Mouse (Mus musculus): ENCODE data around the gene Bach1. TPM values are rescaled to one million over a fixed set of nuclear protein-coding genes. Genes with fewer than 3 reads are reported as not detected.

Bach1 gene
- total and polyA plus RNA-seq, 2 experiments, result 8.2 to 28.9 TPM

DNA sequence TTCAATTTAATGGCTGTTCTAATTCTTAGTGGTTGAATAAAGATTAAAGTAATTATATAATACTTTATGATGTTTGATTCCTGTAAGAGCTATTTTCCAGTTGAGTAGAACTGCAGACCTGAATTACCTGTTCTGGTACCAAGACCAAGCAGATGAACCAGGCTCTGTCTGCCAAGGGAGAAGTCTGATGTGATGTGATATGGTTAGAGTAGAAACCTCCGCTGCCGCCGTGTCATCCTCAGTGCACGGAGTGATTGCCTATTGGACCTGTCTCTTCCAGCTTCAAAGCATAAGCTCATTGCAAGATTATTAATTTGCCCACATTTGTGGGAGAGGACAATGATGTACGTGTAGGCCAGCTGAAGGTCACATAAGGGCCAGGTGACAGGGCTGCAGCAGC, 24.1 kb downstream of the Bach1 start:
- no peak overlapping the region for H3K27ac ChIP-seq (replicated peaks; ENCODE audit: insufficient read depth, low read depth, low read length)
- H3K27me3 ChIP-seq (ENCODE audit: control insufficient read depth, insufficient read depth, low read length), result no peaks in the 10 kb centered on the region
- H3K4me3 ChIP-seq (ENCODE audit: insufficient read depth, low read depth, low read length), result no peak overlapping the region
- H3K9ac ChIP-seq (ENCODE audit: low read depth, low read length), result no peak overlapping the region
- no peak for DNase-seq (ENCODE audit: extremely low read depth, low read depth, low spot score)
- H3K36me3 ChIP-seq (ENCODE audit: control insufficient read depth, insufficient read depth, low read length), result peaks cover 49% of the 10 kb centered on the region
- peaks cover 14% of the 10 kb centered on the region; the same call in 1 of the 2 replicates for H3K79me2 ChIP-seq (ENCODE audit: control insufficient read depth, insufficient read depth, low read length)
- no peaks in the 10 kb centered on the region for H3K4me1 ChIP-seq (ENCODE audit: control insufficient read depth, insufficient read depth, low read length)
- TF ChIP-seq POLR2A (IDR thresholded peaks at IDR 0.05; ENCODE audit: extremely low read depth, insufficient read depth, low read length) (no peak), CTCF (IDR thresholded peaks at IDR 0.05; ENCODE audit: low read depth, low read length) (no peak)
- WGBS, result 92% methylated on average over 5 of the region's 5 CpGs

GRCm38 (mm10) chr16:87723479-87723878, 24.7 kb downstream of the Bach1 start:
- no peak for DNase-seq (ENCODE audit: extremely low read depth, low read depth, low spot score)
- H3K27me3 ChIP-seq (ENCODE audit: control insufficient read depth, insufficient read depth, low read length), result no peaks in the 10 kb centered on the region
- no peak overlapping the region for H3K9ac ChIP-seq (ENCODE audit: low read depth, low read length)
- no peaks in the 10 kb centered on the region for H3K4me1 ChIP-seq (ENCODE audit: control insufficient read depth, insufficient read depth, low read length)
- peaks cover 51% of the 10 kb centered on the region for H3K36me3 ChIP-seq (ENCODE audit: control insufficient read depth, insufficient read depth, low read length)
- no peak overlapping the region for H3K27ac ChIP-seq (replicated peaks; ENCODE audit: insufficient read depth, low read depth, low read length)
- WGBS, result 88% methylated on average over 15 of the region's 15 CpGs
- H3K4me3 ChIP-seq (ENCODE audit: insufficient read depth, low read depth, low read length), result no peak overlapping the region
- peaks cover 14% of the 10 kb centered on the region; the same call in 1 of the 2 replicates for H3K79me2 ChIP-seq (ENCODE audit: control insufficient read depth, insufficient read depth, low read length)
- no peak for TF ChIP-seq CTCF (IDR thresholded peaks at IDR 0.05; ENCODE audit: low read depth, low read length)
- no peak for TF ChIP-seq POLR2A (IDR thresholded peaks at IDR 0.05; ENCODE audit: extremely low read depth, insufficient read depth, low read length)

GRCm38 (mm10) chr16:87724826-87725225, 26.1 kb downstream of the Bach1 start:
- Histone ChIP-seq H3K4me1 (ENCODE audit: control insufficient read depth, insufficient read depth, low read length) (no peaks in the 10 kb centered on the region), H3K79me2 (ENCODE audit: control insufficient read depth, insufficient read depth, low read length) (peaks cover 8% of the 10 kb centered on the region; the same call in 1 of the 2 replicates), H3K36me3 (ENCODE audit: control insufficient read depth, insufficient read depth, low read length) (peaks cover 53% of the 10 kb centered on the region), H3K27ac (replicated peaks; ENCODE audit: insufficient read depth, low read depth, low read length) (no peak overlapping the region), H3K27me3 (ENCODE audit: control insufficient read depth, insufficient read depth, low read length) (no peaks in the 10 kb centered on the region), H3K4me3 (ENCODE audit: insufficient read depth, low read depth, low read length) (no peak overlapping the region), H3K9ac (ENCODE audit: low read depth, low read length) (no peak overlapping the region)
- 94% methylated on average over 4 of the region's 4 CpGs for WGBS
- TF ChIP-seq CTCF (IDR thresholded peaks at IDR 0.05; ENCODE audit: low read depth, low read length) (no peak), POLR2A (IDR thresholded peaks at IDR 0.05; ENCODE audit: extremely low read depth, insufficient read depth, low read length) (no peak)
- no peak for DNase-seq (ENCODE audit: extremely low read depth, low read depth, low spot score)

DNA sequence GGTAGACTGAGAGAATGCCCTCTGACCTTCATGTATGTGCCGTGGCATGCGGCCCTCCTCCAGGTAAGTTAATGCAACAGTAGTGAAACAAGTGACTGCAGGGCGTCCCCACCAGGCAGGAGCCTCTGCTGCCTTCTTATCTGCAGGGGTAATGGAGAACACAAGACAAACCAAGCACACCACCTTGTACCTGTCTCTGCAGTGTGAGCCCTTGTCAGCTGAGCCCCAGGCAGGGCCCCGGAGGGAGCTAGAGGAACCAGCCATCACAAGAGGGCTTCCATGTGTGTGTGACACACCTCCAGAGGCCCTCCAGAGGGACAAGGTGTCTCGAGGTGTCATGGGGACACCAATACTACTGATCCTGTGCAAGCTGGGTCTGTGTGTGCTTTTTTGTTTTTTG, 26.5 kb downstream of the Bach1 start:
- H3K9ac ChIP-seq (ENCODE audit: low read depth, low read length), result no peak overlapping the region
- no peak overlapping the region for H3K27ac ChIP-seq (replicated peaks; ENCODE audit: insufficient read depth, low read depth, low read length)
- WGBS, result 90% methylated on average over 5 of the region's 5 CpGs
- H3K36me3 ChIP-seq (ENCODE audit: control insufficient read depth, insufficient read depth, low read length), result peaks cover 55% of the 10 kb centered on the region
- no peaks in the 10 kb centered on the region for H3K4me1 ChIP-seq (ENCODE audit: control insufficient read depth, insufficient read depth, low read length)
- no peak for DNase-seq (ENCODE audit: extremely low read depth, low read depth, low spot score)
- H3K27me3 ChIP-seq (ENCODE audit: control insufficient read depth, insufficient read depth, low read length), result no peaks in the 10 kb centered on the region
- TF ChIP-seq CTCF (IDR thresholded peaks at IDR 0.05; ENCODE audit: low read depth, low read length) (no peak), POLR2A (IDR thresholded peaks at IDR 0.05; ENCODE audit: extremely low read depth, insufficient read depth, low read length) (no peak)
- no peak overlapping the region for H3K4me3 ChIP-seq (ENCODE audit: insufficient read depth, low read depth, low read length)
- peaks cover 5% of the 10 kb centered on the region; the same call in 1 of the 2 replicates for H3K79me2 ChIP-seq (ENCODE audit: control insufficient read depth, insufficient read depth, low read length)

- no peak overlapping the region for H3K4me3 ChIP-seq (ENCODE audit: insufficient read depth, low read depth, low read length)
- peaks cover 59% of the 10 kb centered on the region for H3K36me3 ChIP-seq (ENCODE audit: control insufficient read depth, insufficient read depth, low read length)
- peak; percentile 41 for DNase-seq (ENCODE audit: extremely low read depth, low read depth, low spot score)
- TF ChIP-seq POLR2A (IDR thresholded peaks at IDR 0.05; ENCODE audit: extremely low read depth, insufficient read depth, low read length) (no peak), CTCF (IDR thresholded peaks at IDR 0.05; ENCODE audit: low read depth, low read length) (no peak)
- peaks cover 3% of the 10 kb centered on the region; the same call in 1 of the 2 replicates for H3K79me2 ChIP-seq (ENCODE audit: control insufficient read depth, insufficient read depth, low read length)
- no peaks in the 10 kb centered on the region for H3K4me1 ChIP-seq (ENCODE audit: control insufficient read depth, insufficient read depth, low read length)
- H3K9ac ChIP-seq (ENCODE audit: low read depth, low read length), result no peak overlapping the region
- WGBS, result 66% methylated on average over 21 of the region's 21 CpGs
- no peak overlapping the region for H3K27ac ChIP-seq (replicated peaks; ENCODE audit: insufficient read depth, low read depth, low read length)
- H3K27me3 ChIP-seq (ENCODE audit: control insufficient read depth, insufficient read depth, low read length), result no peaks in the 10 kb centered on the region
These were observed 27.2 kb downstream of the Bach1 start for GRCm38 (mm10) chr16:87725963-87726362.

GRCm38 (mm10) chr16:87726369-87726768, 27.6 kb downstream of the Bach1 start:
- Histone ChIP-seq H3K27me3 (ENCODE audit: control insufficient read depth, insufficient read depth, low read length) (no peaks in the 10 kb centered on the region), H3K36me3 (ENCODE audit: control insufficient read depth, insufficient read depth, low read length) (peaks cover 57% of the 10 kb centered on the region), H3K4me3 (ENCODE audit: insufficient read depth, low read depth, low read length) (no peak overlapping the region), H3K79me2 (ENCODE audit: control insufficient read depth, insufficient read depth, low read length) (no peaks in the 10 kb centered on the region; the same call in 1 of the 2 replicates), H3K9ac (ENCODE audit: low read depth, low read length) (no peak overlapping the region), H3K4me1 (ENCODE audit: control insufficient read depth, insufficient read depth, low read length) (no peaks in the 10 kb centered on the region), H3K27ac (replicated peaks; ENCODE audit: insufficient read depth, low read depth, low read length) (no peak overlapping the region)
- DNase-seq (ENCODE audit: extremely low read depth, low read depth, low spot score), result no peak
- WGBS, result 92% methylated on average over 6 of the region's 6 CpGs
- TF ChIP-seq POLR2A (IDR thresholded peaks at IDR 0.05; ENCODE audit: extremely low read depth, insufficient read depth, low read length), result no peak
- TF ChIP-seq CTCF (IDR thresholded peaks at IDR 0.05; ENCODE audit: low read depth, low read length), result no peak
